Mouse (Mus musculus) urinary bladder, postnatal 36 days (tissue): ENCODE data around the gene Nr1i3.
"Not testable (repeated sequence)": the region's sequence is repeated elsewhere in the genome, so short reads cannot be mapped to it uniquely, and the experiment has no call there.

Source experiments
- DNase-seq, 2 experiments: peaks; one replicate each; pipeline ENCODE4 v3.0.0; 2022; ENCODE audit warnings: low spot score in 2 of 2, mixed read lengths in 1 of 2

Gene Nr1i3

GRCm38 (mm10) chr1:171230215-171230614 is 16.4 kb downstream of the Nr1i3 start:
- DNase-seq, result no peak

GRCm38 (mm10) chr1:171231844-171232243 is 18.1 kb downstream of the Nr1i3 start:
- DNase-seq, result no peak

- no peak for DNase-seq
Observed at GRCm38 (mm10) chr1:171232348-171232747, 18.6 kb downstream of the Nr1i3 start.

GRCm38 (mm10) chr1:171232800-171233730 is 19.3 kb downstream of the Nr1i3 start:
- DNase-seq, result no peak

- DNase-seq, result no peak
Observed at GRCm38 (mm10) chr1:171234126-171234525, 20.4 kb downstream of the Nr1i3 start, which contains the start of gene Fcer1g. Gene Fcer1g, minus strand, starts transcription at chr1:171234365.

GRCm38 (mm10) chr1:171234538-171234937 is 20.8 kb downstream of the Nr1i3 start:
- DNase-seq, result no peak

GRCm38 (mm10) chr1:171235791-171236190 is 22.0 kb downstream of the Nr1i3 start:
- DNase-seq, result no peak

GRCm38 (mm10) chr1:171237438-171237837 is 23.7 kb downstream of the Nr1i3 start:
- no peak for DNase-seq

- peak in 1 of 2 experiments; percentile 56 for DNase-seq
Observed at GRCm38 (mm10) chr1:171238463-171238862, 24.7 kb downstream of the Nr1i3 start.

- DNase-seq, result peak in 1 of 2 experiments; percentile 62
Observed at GRCm38 (mm10) chr1:171239992-171240744, 26.4 kb downstream of the Nr1i3 start.

- no peak for DNase-seq
Observed at GRCm38 (mm10) chr1:171240911-171241310, 27.1 kb downstream of the Nr1i3 start.

- DNase-seq, result not testable (repeated sequence)
Observed at GRCm38 (mm10) chr1:171241952-171242351, 28.2 kb downstream of the Nr1i3 start.

- no peak for DNase-seq
Observed at GRCm38 (mm10) chr1:171245353-171245752, 31.6 kb downstream of the Nr1i3 start.

- peak; percentile 96 to 97 for DNase-seq
Observed at GRCm38 (mm10) chr1:171246709-171247452, 33.1 kb downstream of the Nr1i3 start.

GRCm38 (mm10) chr1:171247453-171247841 is 33.7 kb downstream of the Nr1i3 start:
- DNase-seq, result no peak

GRCm38 (mm10) chr1:171247916-171248315 is 34.1 kb downstream of the Nr1i3 start:
- no peak for DNase-seq

- no peak for DNase-seq
Observed at GRCm38 (mm10) chr1:171248386-171249226, 34.8 kb downstream of the Nr1i3 start.

- no peak for DNase-seq
Observed at GRCm38 (mm10) chr1:171249913-171250600, 36.3 kb downstream of the Nr1i3 start, which contains the start of gene Adamts4. Gene Adamts4, plus strand, starts transcription at chr1:171250421.

GRCm38 (mm10) chr1:171250680-171251593 is 37.2 kb downstream of the Nr1i3 start, which contains the start of gene Ndufs2:
Gene Ndufs2, minus strand, starts transcription at chr1:171251388.
- DNase-seq, result no peak
